Mouse (Mus musculus): ENCODE results near the gene Slc35a1. TPM values are rescaled to one million over a fixed set of nuclear protein-coding genes. Genes with fewer than 3 reads are reported as not detected.

Gene Slc35a1
- polyA plus RNA-seq, 1 experiment = 0.87 TPM

- H3K4me3 ChIP-seq (replicated peaks) = no peak overlapping the region
- H3K9me3 ChIP-seq = no peaks in the 10 kb centered on the region
- no peak for TF ChIP-seq FLI1 (IDR thresholded peaks at IDR 0.05; ENCODE audit: low read length)
- TF ChIP-seq GATA1 (IDR thresholded peaks at IDR 0.05; ENCODE audit: borderline replicate concordance, low read length) = no peak
- peaks cover 97% of the 10 kb centered on the region for H3K36me3 ChIP-seq (replicated peaks; ENCODE audit: low read length)
- no peaks in the 10 kb centered on the region for H3K4me1 ChIP-seq
- no peaks in the 10 kb centered on the region for H3K27me3 ChIP-seq (replicated peaks)
These were observed 28.2 kb downstream of the Slc35a1 start for GRCm38 (mm10) chr4:34659012-34659411.

GRCm38 (mm10) chr4:34656101-34656500, 31.1 kb downstream of the Slc35a1 start:
- Histone ChIP-seq H3K4me1 (no peaks in the 10 kb centered on the region), H3K36me3 (replicated peaks; ENCODE audit: low read length) (peaks cover 98% of the 10 kb centered on the region), H3K9me3 (no peaks in the 10 kb centered on the region), H3K4me3 (replicated peaks) (no peak overlapping the region), H3K27me3 (replicated peaks) (no peaks in the 10 kb centered on the region)
- no peak for TF ChIP-seq GATA1 (IDR thresholded peaks at IDR 0.05; ENCODE audit: borderline replicate concordance, low read length)
- no peak for TF ChIP-seq FLI1 (IDR thresholded peaks at IDR 0.05; ENCODE audit: low read length)

- Histone ChIP-seq H3K27me3 (replicated peaks) (no peaks in the 10 kb centered on the region), H3K36me3 (replicated peaks; ENCODE audit: low read length) (peaks cover 92% of the 10 kb centered on the region), H3K9me3 (no peaks in the 10 kb centered on the region), H3K4me1 (no peaks in the 10 kb centered on the region), H3K4me3 (replicated peaks) (no peak overlapping the region)
- TF ChIP-seq FLI1 (IDR thresholded peaks at IDR 0.05; ENCODE audit: low read length) = no peak
These were observed 34.1 kb downstream of the Slc35a1 start for GRCm38 (mm10) chr4:34653179-34653578.

- Histone ChIP-seq H3K9me3 (0 out of 2 replicates have a peak, but pooled peaks cover 5% of the 10 kb centered on the region), H3K4me1 (no peaks in the 10 kb centered on the region), H3K27me3 (replicated peaks) (no peaks in the 10 kb centered on the region), H3K4me3 (replicated peaks) (no peak overlapping the region), H3K36me3 (replicated peaks; ENCODE audit: low read length) (peaks cover 88% of the 10 kb centered on the region)
- no peak for TF ChIP-seq FLI1 (IDR thresholded peaks at IDR 0.05; ENCODE audit: low read length)
- no peak for TF ChIP-seq GATA1 (IDR thresholded peaks at IDR 0.05; ENCODE audit: borderline replicate concordance, low read length)
These were observed 42.5 kb downstream of the Slc35a1 start for GRCm38 (mm10) chr4:34644779-34645178.

GRCm38 (mm10) chr4:34640731-34641130, 46.5 kb downstream of the Slc35a1 start:
- TF ChIP-seq FLI1 (IDR thresholded peaks at IDR 0.05; ENCODE audit: low read length) = no peak
- no peak for TF ChIP-seq GATA1 (IDR thresholded peaks at IDR 0.05; ENCODE audit: borderline replicate concordance, low read length)
- no peak overlapping the region for H3K4me3 ChIP-seq (replicated peaks)
- H3K36me3 ChIP-seq (replicated peaks; ENCODE audit: low read length) = peaks cover 84% of the 10 kb centered on the region
- no peaks in the 10 kb centered on the region for H3K4me1 ChIP-seq
- H3K9me3 ChIP-seq = 0 out of 2 replicates have a peak, but pooled peaks cover 5% of the 10 kb centered on the region
- no peaks in the 10 kb centered on the region for H3K27me3 ChIP-seq (replicated peaks)

GRCm38 (mm10) chr4:34639745-34640364, 47.4 kb downstream of the Slc35a1 start:
- Histone ChIP-seq H3K4me1 (no peaks in the 10 kb centered on the region), H3K27me3 (replicated peaks) (no peaks in the 10 kb centered on the region), H3K36me3 (replicated peaks; ENCODE audit: low read length) (peaks cover 84% of the 10 kb centered on the region)

GRCm38 (mm10) chr4:34637851-34638250, 49.4 kb downstream of the Slc35a1 start:
- Histone ChIP-seq H3K9me3 (0 out of 2 replicates have a peak, but pooled peaks cover 5% of the 10 kb centered on the region), H3K4me1 (no peaks in the 10 kb centered on the region), H3K36me3 (replicated peaks; ENCODE audit: low read length) (peaks cover 87% of the 10 kb centered on the region), H3K4me3 (replicated peaks) (no peak overlapping the region), H3K27me3 (replicated peaks) (no peaks in the 10 kb centered on the region)
- no peak for TF ChIP-seq FLI1 (IDR thresholded peaks at IDR 0.05; ENCODE audit: low read length)
- no peak for TF ChIP-seq GATA1 (IDR thresholded peaks at IDR 0.05; ENCODE audit: borderline replicate concordance, low read length)

More at GRCm38 (mm10) chr4:34639745-34640364, 47.4 kb downstream of the Slc35a1 start:
- no peak for TF ChIP-seq FLI1 (IDR thresholded peaks at IDR 0.05; ENCODE audit: low read length)
- TF ChIP-seq GATA1 (IDR thresholded peaks at IDR 0.05; ENCODE audit: borderline replicate concordance, low read length) = no peak
- Histone ChIP-seq H3K9me3 (0 out of 2 replicates have a peak, but pooled peaks cover 5% of the 10 kb centered on the region), H3K4me3 (replicated peaks) (no peak overlapping the region)

GRCm38 (mm10) chr4:34637386-34637785, 49.9 kb downstream of the Slc35a1 start:
- Histone ChIP-seq H3K9me3 (0 out of 2 replicates have a peak, but pooled peaks cover 5% of the 10 kb centered on the region), H3K4me1 (no peaks in the 10 kb centered on the region), H3K27me3 (replicated peaks) (no peaks in the 10 kb centered on the region), H3K36me3 (replicated peaks; ENCODE audit: low read length) (peaks cover 87% of the 10 kb centered on the region), H3K4me3 (replicated peaks) (no peak overlapping the region)
- TF ChIP-seq FLI1 (IDR thresholded peaks at IDR 0.05; ENCODE audit: low read length) = no peak
- TF ChIP-seq GATA1 (IDR thresholded peaks at IDR 0.05; ENCODE audit: borderline replicate concordance, low read length) = no peak

- TF ChIP-seq GATA1 (IDR thresholded peaks at IDR 0.05; ENCODE audit: borderline replicate concordance, low read length) (no peak), FLI1 (IDR thresholded peaks at IDR 0.05; ENCODE audit: low read length) (no peak)
- Histone ChIP-seq H3K4me1 (no peaks in the 10 kb centered on the region), H3K36me3 (replicated peaks; ENCODE audit: low read length) (peaks cover 86% of the 10 kb centered on the region), H3K9me3 (0 out of 2 replicates have a peak, but pooled peaks cover 5% of the 10 kb centered on the region), H3K27me3 (replicated peaks) (no peaks in the 10 kb centered on the region), H3K4me3 (replicated peaks) (no peak overlapping the region)
These were observed 51.2 kb downstream of the Slc35a1 start for GRCm38 (mm10) chr4:34636036-34636435.

GRCm38 (mm10) chr4:34634129-34634528, 53.1 kb downstream of the Slc35a1 start:
- H3K9me3 ChIP-seq = no peaks in the 10 kb centered on the region
- H3K36me3 ChIP-seq (replicated peaks; ENCODE audit: low read length) = peaks cover 86% of the 10 kb centered on the region
- H3K4me1 ChIP-seq = no peaks in the 10 kb centered on the region
- no peak for TF ChIP-seq GATA1 (IDR thresholded peaks at IDR 0.05; ENCODE audit: borderline replicate concordance, low read length)
- TF ChIP-seq FLI1 (IDR thresholded peaks at IDR 0.05; ENCODE audit: low read length) = no peak
- no peak overlapping the region for H3K4me3 ChIP-seq (replicated peaks)
- no peaks in the 10 kb centered on the region for H3K27me3 ChIP-seq (replicated peaks)
